Mouse (Mus musculus): ENCODE results near the gene Fam170b.

DNA sequence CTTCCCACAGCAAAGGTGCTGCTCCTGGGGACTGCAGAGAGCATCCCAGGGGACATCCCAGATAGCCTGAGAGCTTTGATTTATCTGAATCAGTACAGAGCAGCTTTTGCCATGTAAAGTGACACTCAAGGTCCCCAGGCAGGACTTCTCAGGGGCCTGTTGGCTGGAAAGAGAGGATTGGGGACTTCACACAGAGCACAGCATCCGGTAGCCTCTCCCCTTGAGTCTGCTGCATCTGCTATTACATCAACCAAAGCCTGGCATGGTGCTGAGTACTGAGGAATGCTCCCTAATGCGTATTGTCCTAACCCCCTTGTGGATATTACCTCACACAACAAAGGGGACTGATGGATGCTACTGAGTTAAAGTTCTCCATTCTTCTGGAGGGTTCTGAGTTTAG, 27.9 kb downstream of the Fam170b start:
- TF ChIP-seq POLR2A (IDR thresholded peaks at IDR 0.05; ENCODE audit: borderline replicate concordance, extremely low read depth, low read depth, low read length) (no peak), CTCF (IDR thresholded peaks at IDR 0.05; ENCODE audit: insufficient read depth, low read length) (no peak)

Measured in lung, adult 2 months (tissue).